Mouse (Mus musculus): ENCODE results near the gene Akap6.

DNA sequence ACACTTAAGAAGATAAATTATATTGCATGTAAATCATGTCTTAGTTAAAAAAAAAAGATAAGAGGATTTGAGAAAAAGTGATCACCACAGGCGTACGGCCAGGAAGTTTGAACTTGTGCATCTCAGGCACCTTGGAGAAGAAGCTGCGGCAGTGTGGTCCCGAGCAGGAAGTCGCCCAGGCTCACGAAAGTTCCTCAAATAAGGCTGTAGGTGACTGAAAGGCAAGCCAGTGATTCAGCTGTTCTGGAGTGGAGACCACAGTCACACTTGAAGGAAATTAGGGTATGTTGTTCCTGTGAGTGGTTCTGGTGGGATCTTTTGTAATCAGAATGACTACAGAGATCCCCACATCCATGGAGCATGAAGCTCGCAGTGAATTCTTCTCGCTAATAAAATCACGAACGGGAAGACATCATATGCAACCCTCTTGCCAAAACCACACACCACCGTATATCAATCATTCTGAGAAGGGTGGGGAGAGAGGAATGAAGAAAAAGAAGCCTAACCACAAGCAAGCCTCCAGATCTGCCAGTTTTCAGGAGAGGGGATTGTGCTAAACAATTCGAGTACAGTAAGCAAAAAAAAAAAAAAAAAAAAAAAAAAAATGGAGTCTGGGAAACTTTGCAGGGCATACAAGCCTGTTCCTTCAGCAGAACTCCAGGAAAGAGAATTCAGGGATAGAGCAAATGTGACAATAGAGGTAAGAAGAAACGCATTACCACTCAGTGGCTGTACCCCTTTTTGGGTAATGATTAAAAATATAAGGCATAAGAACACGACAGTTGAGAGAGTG is 130.0 kb downstream of the Akap6 start:
- TF ChIP-seq CTCF (IDR thresholded peaks at IDR 0.05 in 2 of 3, conservative IDR thresholded peaks at IDR 0.05 in 1 of 3; ENCODE audit: control insufficient read depth in 1 of 3, insufficient read depth in 1 of 3, low read depth in 2 of 3, low read length in 3 of 3, poor library complexity in 1 of 3, severe bottlenecking in 1 of 3) (no peak), MAX (IDR thresholded peaks at IDR 0.05; ENCODE audit: low read length) (no peak), USF1 (IDR thresholded peaks at IDR 0.05; ENCODE audit: low read depth, low read length) (no peak)
